ENCODE assay signal across 11 mouse cellular contexts in genomic region chr11:88234789-88235188, GRCm38 (mm10). TPM values are rescaled to one million over a fixed set of nuclear protein-coding genes. Genes with fewer than 3 reads are reported as not detected.
DNase-seq lines count a peak whose midpoint lies in the region; ATAC-seq and TF ChIP-seq lines count a peak whose summit lies in the region.
"Had no signal": no experiment of that assay in that cellular context is flagged by ENCODE, and none has a peak within 500 bp of the region (broad histone marks: within the 10 kb centered on the region; RNA-seq: fewer than 3 reads in every experiment).

No protein-coding gene starts in this region.

- no peaks in the 10 kb centered on the region for H3K9me3 ChIP-seq in heart, embryonic 15.5 days (replicated peaks)
- H3K9me3 ChIP-seq in midbrain, embryonic 14.5 days (ENCODE audit: control insufficient read depth, low read length), result no peaks in the 10 kb centered on the region
- H3K9me3 ChIP-seq in midbrain, postnatal 0 days (ENCODE audit: low read length), result no peaks in the 10 kb centered on the region
- no peaks in the 10 kb centered on the region for H3K9me3 ChIP-seq in hindbrain, embryonic 15.5 days
- no peaks in the 10 kb centered on the region for H3K9me3 ChIP-seq in neural tube, embryonic 13.5 days

- intact Hi-C loops in heart, postnatal 25 days (cut with DNase I), result no loop called here

- no peak overlapping the region for H3K9ac ChIP-seq in heart, embryonic 15.5 days
- no peak overlapping the region for H3K9ac ChIP-seq in midbrain, embryonic 14.5 days (replicated peaks; ENCODE audit: low read length)
- no peak overlapping the region for H3K9ac ChIP-seq in midbrain, postnatal 0 days (replicated peaks; ENCODE audit: low read length, poor library complexity, severe bottlenecking)
- no peak overlapping the region for H3K9ac ChIP-seq in hindbrain, embryonic 15.5 days
- no peak overlapping the region for H3K9ac ChIP-seq in neural tube, embryonic 13.5 days

- WGBS in heart, embryonic 15.5 days, result 48% methylated on average over 4 of the region's 4 CpGs
- WGBS in midbrain, embryonic 14.5 days, result 48% methylated on average over 4 of the region's 4 CpGs
- WGBS in midbrain, postnatal 0 days, result 48% methylated on average over 4 of the region's 4 CpGs
- 35% methylated on average over 4 of the region's 4 CpGs for WGBS in hindbrain, embryonic 15.5 days
- 27% methylated on average over 4 of the region's 4 CpGs for WGBS in neural tube, embryonic 13.5 days

- TF ChIP-seq CTCF in midbrain, postnatal 0 days (IDR thresholded peaks at IDR 0.05), result no peak

- no peak for ATAC-seq in heart, embryonic 15.5 days (replicated peaks; ENCODE audit: insufficient number of reproducible peaks, insufficient read depth, low FRiP score, low read depth)
- no peak for ATAC-seq in midbrain, embryonic 14.5 days (ENCODE audit: low FRiP score, low TSS enrichment)
- ATAC-seq in midbrain, postnatal 0 days (ENCODE audit: low FRiP score), result no peak
- ATAC-seq in hindbrain, embryonic 15.5 days (ENCODE audit: low FRiP score, low read depth), result no peak
- ATAC-seq in neural tube, embryonic 13.5 days (ENCODE audit: low read depth), result no peak

- H3K4me1 ChIP-seq in heart, embryonic 15.5 days (replicated peaks), result peaks cover 16% of the 10 kb centered on the region
- H3K4me1 ChIP-seq in midbrain, embryonic 14.5 days (ENCODE audit: control insufficient read depth, insufficient read depth, low read length), result peaks cover 31% of the 10 kb centered on the region
- H3K4me1 ChIP-seq in midbrain, postnatal 0 days (ENCODE audit: insufficient read depth, low read length), result 0 out of 2 replicates have a peak, but pooled peaks cover 7% of the 10 kb centered on the region
- peaks cover 42% of the 10 kb centered on the region for H3K4me1 ChIP-seq in hindbrain, embryonic 15.5 days (replicated peaks)
- H3K4me1 ChIP-seq in neural tube, embryonic 13.5 days (replicated peaks), result peaks cover 64% of the 10 kb centered on the region

- H3K27ac ChIP-seq in heart, embryonic 15.5 days, result peak overlapping the region; percentile 54; the same call in 1 of the 2 replicates
- H3K27ac ChIP-seq in midbrain, embryonic 14.5 days (replicated peaks; ENCODE audit: low read depth, low read length), result peak overlapping the region; percentile 20; the same call in 1 of the 2 replicates
- no peak overlapping the region for H3K27ac ChIP-seq in midbrain, postnatal 0 days (ENCODE audit: low read depth, low read length)
- 0 out of 2 replicates have a peak overlapping the region, but pooled peaks have one; percentile 7 for H3K27ac ChIP-seq in hindbrain, embryonic 15.5 days (replicated peaks)
- peak overlapping the region; percentile 86 for H3K27ac ChIP-seq in neural tube, embryonic 13.5 days (replicated peaks)

- DNase-seq in heart, postnatal 25 days (ENCODE audit: low spot score), result no peak
- DNase-seq in midbrain, embryonic 14.5 days, result no peak
- no peak for DNase-seq in midbrain, postnatal 0 days (ENCODE audit: low spot score)
- no peak for DNase-seq in frontal cortex, postnatal 14 days (ENCODE audit: low spot score in 2 of 2)
- DNase-seq in layer of hippocampus, postnatal 36 days, result no peak
- DNase-seq: cerebellum, postnatal 36 days had no signal

- H3K4me2 ChIP-seq in heart, embryonic 15.5 days, result no peak overlapping the region
- H3K4me2 ChIP-seq in midbrain, embryonic 14.5 days (ENCODE audit: low read length), result no peak overlapping the region
- no peak overlapping the region for H3K4me2 ChIP-seq in midbrain, postnatal 0 days (ENCODE audit: low read depth, low read length, poor library complexity, severe bottlenecking)
- H3K4me2 ChIP-seq in hindbrain, embryonic 15.5 days, result no peak overlapping the region
- H3K4me2 ChIP-seq in neural tube, embryonic 13.5 days, result no peak overlapping the region

- H3K4me3 ChIP-seq in heart, embryonic 15.5 days, result no peak overlapping the region
- no peak overlapping the region for H3K4me3 ChIP-seq in midbrain, embryonic 14.5 days (replicated peaks; ENCODE audit: low read depth, low read length)
- no peak overlapping the region for H3K4me3 ChIP-seq in midbrain, postnatal 0 days (ENCODE audit: low read depth, low read length)
- H3K4me3 ChIP-seq in hindbrain, embryonic 15.5 days, result no peak overlapping the region
- H3K4me3 ChIP-seq in neural tube, embryonic 13.5 days, result no peak overlapping the region

- H3K36me3 ChIP-seq in heart, embryonic 15.5 days, result no peaks in the 10 kb centered on the region
- no peaks in the 10 kb centered on the region for H3K36me3 ChIP-seq in midbrain, embryonic 14.5 days (ENCODE audit: control insufficient read depth, insufficient read depth, low read length)
- H3K36me3 ChIP-seq in midbrain, postnatal 0 days (ENCODE audit: insufficient read depth, low read length), result no peaks in the 10 kb centered on the region
- H3K36me3 ChIP-seq in hindbrain, embryonic 15.5 days, result no peaks in the 10 kb centered on the region
- H3K36me3 ChIP-seq in neural tube, embryonic 13.5 days, result no peaks in the 10 kb centered on the region

- H3K27me3 ChIP-seq in heart, embryonic 15.5 days, result no peaks in the 10 kb centered on the region
- H3K27me3 ChIP-seq in midbrain, embryonic 14.5 days (ENCODE audit: control insufficient read depth, insufficient read depth, low read length), result no peaks in the 10 kb centered on the region
- no peaks in the 10 kb centered on the region for H3K27me3 ChIP-seq in midbrain, postnatal 0 days (ENCODE audit: insufficient read depth, low read length)
- H3K27me3 ChIP-seq in hindbrain, embryonic 15.5 days, result no peaks in the 10 kb centered on the region
- peaks cover 14% of the 10 kb centered on the region; the same call in 1 of the 2 replicates for H3K27me3 ChIP-seq in neural tube, embryonic 13.5 days

RNA-seq across cellular contexts. Expression of gene Mrps23, which starts 30.6 kb away (rescaled TPM):
- polyA plus RNA-seq in heart, embryonic 15.5 days (2015; fragmentation: Nextera tagmentation; extraction: Ambion mirVana), result 80.7 and 93.9 TPM in 2 replicates
- 100 to 1,000 TPM; 301 to 306 TPM for total RNA-seq in heart, postnatal 25 days (2021)
- polyA plus RNA-seq in midbrain, embryonic 14.5 days (2014; fragmentation: Nextera tagmentation; extraction: Ambion mirVana), result 67.9 and 70.0 TPM in 2 replicates
- 29.4 and 35.5 TPM in 2 replicates for total RNA-seq in midbrain, postnatal 0 days (2014; rRNA removed)
- 63.0 and 63.2 TPM in 2 replicates for polyA plus RNA-seq in midbrain, postnatal 0 days (2015; fragmentation: Nextera tagmentation; extraction: Ambion mirVana)
- polyA plus RNA-seq in hindbrain, embryonic 15.5 days (2015; fragmentation: Nextera tagmentation; extraction: Ambion mirVana), result 60.3 and 61.7 TPM in 2 replicates
- 64.2 and 69.4 TPM in 2 replicates for polyA plus RNA-seq in neural tube, embryonic 13.5 days (2015; fragmentation: Nextera tagmentation; extraction: Ambion mirVana)
- total RNA-seq in layer of hippocampus, postnatal 36 days (2021), result 10 to 100 TPM; 67.6 to 78.7 TPM

RNA-seq across cellular contexts. Expression of gene Ccdc182, which starts 59.1 kb away (rescaled TPM):
- not detected in 2 replicates for polyA plus RNA-seq in heart, embryonic 15.5 days (2015; fragmentation: Nextera tagmentation; extraction: Ambion mirVana)
- total RNA-seq in heart, postnatal 25 days (2021), result not detected
- polyA plus RNA-seq in midbrain, embryonic 14.5 days (2014; fragmentation: Nextera tagmentation; extraction: Ambion mirVana), result 0.30 and 0.59 TPM in 2 replicates
- not detected in 2 replicates for total RNA-seq in midbrain, postnatal 0 days (2014; rRNA removed)
- polyA plus RNA-seq in midbrain, postnatal 0 days (2015; fragmentation: Nextera tagmentation; extraction: Ambion mirVana), result 0.12 TPM in 1 of 2 replicates, not detected in the other
- polyA plus RNA-seq in hindbrain, embryonic 15.5 days (2015; fragmentation: Nextera tagmentation; extraction: Ambion mirVana), result 0.17 and 0.29 TPM in 2 replicates
- 3.1 and 4.1 TPM in 2 replicates for polyA plus RNA-seq in neural tube, embryonic 13.5 days (2015; fragmentation: Nextera tagmentation; extraction: Ambion mirVana)
- not detected for total RNA-seq in layer of hippocampus, postnatal 36 days (2021)
- total RNA-seq: gastrocnemius, postnatal 36 days; layer of hippocampus, adult 8-10 months had no signal
